Mouse (Mus musculus): ENCODE data around the gene Cdkn2aipnl.

DNA sequence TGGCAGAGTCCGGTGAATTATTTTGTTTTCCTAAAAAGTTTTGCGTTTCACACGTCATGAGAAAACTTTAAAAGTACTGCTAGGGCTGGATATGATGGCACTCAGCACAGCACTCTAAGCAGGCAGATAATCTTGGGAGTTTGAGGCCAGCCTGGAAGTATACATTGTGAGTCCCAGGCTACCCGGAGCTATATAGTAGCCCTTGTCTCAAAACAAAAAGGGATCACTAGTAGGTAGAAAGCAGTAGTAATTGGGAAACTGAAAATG, 36.0 kb downstream of the Cdkn2aipnl start:
- TF ChIP-seq CTCF (IDR thresholded peaks at IDR 0.05; ENCODE audit: insufficient read depth, low read depth, low read length) (no peak), POLR2A (IDR thresholded peaks at IDR 0.05; ENCODE audit: insufficient read depth, low read depth, low read length) (no peak)

Measured in olfactory bulb, adult 2 months (tissue).